Mouse (Mus musculus) forebrain, embryonic 14.5 days (tissue): ENCODE measurements at regions not wholly inside any gene's neighbourhood (a gene's known extent, or its start where the extent isn't known, plus 50 kb on each side); places are given as distances from the start of the nearest gene placed in this dataset.

Experiments used
- ATAC-seq: fragments of 200-750 bp; cut with Nextera tagmentation; 2 replicates; pipeline ENCODE4 v1.8.0; 2017; ENCODE audit warnings: mild to moderate bottlenecking, moderate library complexity
- DNase-seq: peaks from one replicate; pipeline ENCODE4 v3.0.0-alpha.2; 2015; ENCODE audit warnings: low spot score
- H3K27ac ChIP-seq: fragments of 300-500 bp; sonication (generic); 2 replicates; pipeline ENCODE4 v1.5.1; 2014; ENCODE audit warnings: low read depth, mild to moderate bottlenecking, control low read depth, low read length, moderate library complexity
- H3K27me3 ChIP-seq: fragments of 300-500 bp; sonication (generic); replicated peaks from 2 replicates; pipeline ENCODE4 v1.6.1; 2014; ENCODE audit warnings: low read length, control low read depth, mixed read lengths; ENCODE audit not compliant: control insufficient read depth, insufficient read depth
- H3K36me3 ChIP-seq: fragments of 300-500 bp; sonication (generic); 2 replicates; pipeline ENCODE4 v1.6.1; 2014; ENCODE audit warnings: low read length, control low read depth; ENCODE audit not compliant: control insufficient read depth, insufficient read depth
- H3K4me1 ChIP-seq: fragments of 300-500 bp; sonication (generic); 2 replicates; pipeline ENCODE4 v1.6.1; 2014; ENCODE audit warnings: antibody characterized with exemption, low read length, control low read depth; ENCODE audit not compliant: control insufficient read depth, insufficient read depth
- H3K4me2 ChIP-seq: fragments of 300-500 bp; sonication (generic); 2 replicates; pipeline ENCODE4 v1.6.1; 2014; ENCODE audit warnings: mild to moderate bottlenecking, control low read depth, low read length
- H3K4me3 ChIP-seq: fragments of 300-500 bp; sonication (generic); 2 replicates; pipeline ENCODE4 v1.5.1; 2014; ENCODE audit warnings: low read depth, low read length, control low read depth
- H3K9ac ChIP-seq: fragments of 300-500 bp; sonication (generic); 2 replicates; pipeline ENCODE4 v1.6.1; 2014; ENCODE audit warnings: mild to moderate bottlenecking, low read length, control low read depth, moderate library complexity
- H3K9me3 ChIP-seq: fragments of 300-500 bp; sonication (generic); replicated peaks from 2 replicates; pipeline ENCODE4 v1.6.1; 2016; ENCODE audit warnings: low read length, control low read depth, mixed read lengths; ENCODE audit not compliant: control insufficient read depth
- WGBS: fragments of 180-500 bp; shearing (Covaris S2); extraction: QIAGEN DNeasy Blood & Tissue Kit; methylation state at CpG from one replicate; pipeline ENCODE4 v1.1.7; 2014; 5-methylcytosine and 5-hydroxymethylcytosine counted together

DNA sequence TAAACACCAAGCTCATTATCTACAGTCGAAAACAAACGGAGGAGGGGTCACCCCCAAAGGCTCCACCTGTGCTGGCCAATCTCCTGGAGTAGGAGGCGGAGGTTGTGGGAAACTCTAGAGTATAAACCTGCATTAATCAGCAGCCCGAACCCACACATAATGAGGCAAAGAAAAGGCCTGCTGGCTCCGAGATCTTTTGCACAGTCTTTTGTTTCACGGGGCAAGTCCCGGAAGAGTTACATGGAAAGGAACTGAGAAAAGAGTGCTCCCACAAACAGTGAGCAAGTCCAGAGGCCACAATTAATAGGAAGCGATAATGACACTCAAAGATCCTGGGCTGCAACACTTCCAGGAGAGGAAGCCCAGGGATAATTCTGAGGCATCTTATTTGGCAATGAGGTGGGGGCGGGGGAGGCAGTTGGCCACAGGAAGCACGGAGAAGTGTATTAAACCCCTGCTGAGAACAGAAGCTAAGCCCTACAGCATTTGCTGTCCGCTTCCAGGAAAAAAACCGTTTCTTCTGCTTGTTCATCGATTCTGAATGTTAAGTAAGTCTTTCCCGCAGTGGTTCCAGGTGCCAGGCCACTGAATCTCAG, 59.1 kb upstream of the Mamdc2 start:
- H3K9ac ChIP-seq, result peak overlapping the region; percentile 29; the same call in 1 of the 2 replicates
- H3K9me3 ChIP-seq, result no peaks in the 10 kb centered on the region
- H3K36me3 ChIP-seq, result no peaks in the 10 kb centered on the region
- peak; percentile 67 for ATAC-seq
- no peak overlapping the region for H3K4me3 ChIP-seq
- peaks cover 7% of the 10 kb centered on the region for H3K4me1 ChIP-seq
- 3% methylated on average over 14 of the region's 14 CpGs for WGBS
- H3K4me2 ChIP-seq, result peak overlapping the region; percentile 38
- peak overlapping the region; percentile 44; the same call in 1 of the 2 replicates for H3K27ac ChIP-seq
- no peaks in the 10 kb centered on the region for H3K27me3 ChIP-seq
- peak; percentile 51 for DNase-seq
